Mouse (Mus musculus) forebrain, embryonic 14.5 days (tissue): Measurements from ENCODE around the gene Tcaf3. TPM values are rescaled to one million over a fixed set of nuclear protein-coding genes. Genes with fewer than 3 reads are reported as not detected.
A peak's percentile ranks its signal among the peaks of the same experiment; 100 is the strongest.

Source experiments
- ATAC-seq: fragments of 200-750 bp; cut with Nextera tagmentation; 2 replicates; pipeline ENCODE4 v1.8.0; 2017; ENCODE audit warnings: mild to moderate bottlenecking, moderate library complexity
- DNase-seq: peaks from one replicate; pipeline ENCODE4 v3.0.0-alpha.2; 2015; ENCODE audit warnings: low spot score
- H3K27ac ChIP-seq: fragments of 300-500 bp; sonication (generic); 2 replicates; pipeline ENCODE4 v1.5.1; 2014; ENCODE audit warnings: low read depth, mild to moderate bottlenecking, control low read depth, low read length, moderate library complexity
- H3K27me3 ChIP-seq: fragments of 300-500 bp; sonication (generic); replicated peaks from 2 replicates; pipeline ENCODE4 v1.6.1; 2014; ENCODE audit warnings: low read length, control low read depth, mixed read lengths; ENCODE audit not compliant: control insufficient read depth, insufficient read depth
- H3K36me3 ChIP-seq: fragments of 300-500 bp; sonication (generic); 2 replicates; pipeline ENCODE4 v1.6.1; 2014; ENCODE audit warnings: low read length, control low read depth; ENCODE audit not compliant: control insufficient read depth, insufficient read depth
- H3K4me1 ChIP-seq: fragments of 300-500 bp; sonication (generic); 2 replicates; pipeline ENCODE4 v1.6.1; 2014; ENCODE audit warnings: antibody characterized with exemption, low read length, control low read depth; ENCODE audit not compliant: control insufficient read depth, insufficient read depth
- H3K4me2 ChIP-seq: fragments of 300-500 bp; sonication (generic); 2 replicates; pipeline ENCODE4 v1.6.1; 2014; ENCODE audit warnings: mild to moderate bottlenecking, control low read depth, low read length
- H3K4me3 ChIP-seq: fragments of 300-500 bp; sonication (generic); 2 replicates; pipeline ENCODE4 v1.5.1; 2014; ENCODE audit warnings: low read depth, low read length, control low read depth
- H3K9ac ChIP-seq: fragments of 300-500 bp; sonication (generic); 2 replicates; pipeline ENCODE4 v1.6.1; 2014; ENCODE audit warnings: mild to moderate bottlenecking, low read length, control low read depth, moderate library complexity
- H3K9me3 ChIP-seq: fragments of 300-500 bp; sonication (generic); replicated peaks from 2 replicates; pipeline ENCODE4 v1.6.1; 2016; ENCODE audit warnings: low read length, control low read depth, mixed read lengths; ENCODE audit not compliant: control insufficient read depth
- WGBS: fragments of 180-500 bp; shearing (Covaris S2); extraction: QIAGEN DNeasy Blood & Tissue Kit; methylation state at CpG from one replicate; pipeline ENCODE4 v1.1.7; 2014; 5-methylcytosine and 5-hydroxymethylcytosine counted together
- polyA plus RNA-seq: library from polyadenylated mRNA; unstranded; fragments of >200 nt; fragmentation: Nextera tagmentation; extraction: Ambion mirVana; gene quantifications from 2 replicates; pipeline ENCODE4 v1.2.1, GENCODE M21; 2014

The Tcaf3 gene
- polyA plus RNA-seq: not detected in 2 replicates

DNA sequence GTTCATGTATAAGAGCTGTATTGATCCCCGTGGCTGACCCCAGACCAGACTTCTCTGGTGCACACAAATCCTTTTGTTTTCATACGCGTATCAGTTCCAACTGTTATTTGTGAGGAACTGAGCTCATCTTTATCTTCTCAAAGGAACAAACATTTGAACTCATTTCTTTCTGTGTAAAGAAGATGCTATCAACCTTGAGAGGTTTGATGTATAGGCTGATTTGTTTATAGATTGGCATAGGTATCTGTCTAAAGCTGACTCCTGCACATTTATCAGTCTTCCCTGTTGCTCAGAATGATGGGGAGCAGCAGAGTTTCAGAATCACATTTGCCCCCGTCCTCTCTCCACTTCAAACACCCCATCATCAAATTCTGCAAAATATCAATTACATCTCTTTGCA is at the start of gene Tcaf3:
TSS of gene Tcaf3 (minus strand) at position 101 of the 400 bp plus-strand sequence.
- Histone ChIP-seq H3K4me2 (no peak within 1 kb of the TSS), H3K27me3 (no peaks in the 10 kb centered on the region), H3K36me3 (no peaks in the 10 kb centered on the region), H3K4me1 (no peaks in the 10 kb centered on the region), H3K27ac (no peak within 1 kb of the TSS), H3K9ac (no peak within 1 kb of the TSS), H3K9me3 (no peaks in the 10 kb centered on the region), H3K4me3 (no peak within 1 kb of the TSS)
- ATAC-seq (no peak), DNase-seq (no peak)
- 76% methylated on average over 4 of the region's 4 CpGs for WGBS

DNA sequence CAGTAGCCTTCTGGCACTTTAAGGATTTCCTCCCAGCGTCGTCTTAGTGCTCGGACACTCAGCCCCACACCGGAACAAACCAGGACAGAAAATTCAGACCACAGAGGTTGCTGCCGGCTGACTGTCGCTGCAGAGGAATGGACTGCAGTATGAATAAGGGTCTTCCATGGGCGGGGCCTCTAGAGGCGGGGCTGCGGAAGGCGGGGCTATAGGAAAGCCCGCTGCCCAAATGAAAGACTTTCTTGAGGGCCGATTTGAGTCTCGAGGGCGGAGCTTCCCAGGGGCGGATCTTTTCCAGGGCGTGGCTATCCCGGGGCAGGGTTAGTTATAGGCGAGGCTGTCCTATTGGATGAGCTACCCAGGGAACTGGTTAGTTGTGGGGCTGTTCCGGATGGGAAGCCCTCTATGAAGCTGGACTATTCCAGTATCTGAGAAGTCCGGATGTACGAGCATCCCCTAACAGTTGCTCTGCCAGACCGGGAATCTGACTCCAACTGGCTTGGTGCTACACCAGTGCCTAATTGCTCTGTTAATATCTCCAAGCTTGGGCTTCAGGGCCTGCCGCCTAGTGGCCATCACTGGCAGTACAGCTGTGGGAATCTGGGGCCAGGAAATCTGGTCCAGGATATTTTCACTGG is 47.5 kb upstream of the Tcaf3 start, which contains the start of gene Tcaf2:
TSS of gene Tcaf2 (minus strand) at position 343 of the 638 bp plus-strand sequence.
- Histone ChIP-seq H3K27me3 (no peaks in the 10 kb centered on the region), H3K36me3 (no peaks in the 10 kb centered on the region)

DNA sequence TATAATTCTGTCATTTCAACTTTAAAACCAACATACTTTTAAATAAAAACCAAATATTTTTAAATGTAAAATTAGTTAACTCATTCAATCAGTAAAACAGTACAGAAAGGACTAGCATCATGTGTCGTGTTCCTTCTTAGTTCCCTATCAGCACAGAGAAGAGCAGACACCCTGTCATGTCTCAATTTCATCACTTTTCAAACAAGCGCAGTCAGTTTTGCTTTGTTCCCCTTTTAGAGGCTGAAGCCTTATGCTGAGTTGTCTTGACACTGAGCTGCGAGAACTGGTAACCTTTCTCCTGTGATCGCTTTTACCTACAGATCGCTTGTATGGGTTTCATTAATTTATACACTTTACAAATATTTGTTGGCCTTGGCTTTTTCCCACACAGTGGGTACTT is 36.9 kb upstream of the Tcaf3 start:
- Histone ChIP-seq H3K27ac (no peak overlapping the region), H3K9ac (no peak overlapping the region), H3K4me2 (no peak overlapping the region), H3K27me3 (no peaks in the 10 kb centered on the region), H3K4me3 (no peak overlapping the region), H3K36me3 (no peaks in the 10 kb centered on the region), H3K9me3 (no peaks in the 10 kb centered on the region), H3K4me1 (no peaks in the 10 kb centered on the region)
- DNase-seq (no peak), ATAC-seq (no peak)
- 89% methylated on average over 5 of the region's 5 CpGs for WGBS

More for the DNA sequence above, 47.5 kb upstream of the Tcaf3 start, which contains the start of gene Tcaf2:
- WGBS: under 1% methylated on average over 23 of the region's 23 CpGs
- no peaks in the 10 kb centered on the region for H3K4me1 ChIP-seq
- no peaks in the 10 kb centered on the region for H3K9me3 ChIP-seq
- DNase-seq: peak; percentile 83
- peak within 1 kb of the TSS; percentile 56 for H3K4me2 ChIP-seq
- H3K27ac ChIP-seq: no peak within 1 kb of the TSS
- peak within 1 kb of the TSS; percentile 28 for H3K4me3 ChIP-seq
- ATAC-seq: peak; percentile 98
- H3K9ac ChIP-seq: no peak within 1 kb of the TSS

DNA sequence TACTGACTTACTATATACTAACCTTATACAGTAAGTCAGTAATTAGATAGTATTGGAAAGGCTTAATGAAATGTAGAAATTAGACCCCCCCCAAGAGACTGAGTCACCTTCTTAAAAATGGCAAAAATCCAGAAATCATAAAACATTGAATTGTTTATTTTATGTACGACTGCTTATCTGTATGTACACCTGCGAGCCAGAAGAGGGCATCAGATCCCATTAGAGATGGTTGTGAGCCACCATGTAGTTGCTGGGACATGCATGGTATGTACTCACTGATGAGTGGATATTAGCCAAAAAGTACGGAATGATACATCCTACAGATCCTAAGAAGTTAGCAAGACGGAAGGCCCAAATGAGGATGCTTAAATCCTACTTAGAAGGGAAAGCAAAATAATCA is 33.9 kb upstream of the Tcaf3 start:
- WGBS: 76% methylated on average over 4 of the region's 4 CpGs
- H3K9ac ChIP-seq: no peak overlapping the region
- no peak overlapping the region for H3K27ac ChIP-seq
- no peaks in the 10 kb centered on the region for H3K36me3 ChIP-seq
- H3K27me3 ChIP-seq: no peaks in the 10 kb centered on the region
- peak; percentile 3 for DNase-seq
- H3K4me1 ChIP-seq: no peaks in the 10 kb centered on the region
- H3K4me3 ChIP-seq: no peak overlapping the region
- no peak for ATAC-seq
- no peaks in the 10 kb centered on the region for H3K9me3 ChIP-seq
- H3K4me2 ChIP-seq: no peak overlapping the region

DNA sequence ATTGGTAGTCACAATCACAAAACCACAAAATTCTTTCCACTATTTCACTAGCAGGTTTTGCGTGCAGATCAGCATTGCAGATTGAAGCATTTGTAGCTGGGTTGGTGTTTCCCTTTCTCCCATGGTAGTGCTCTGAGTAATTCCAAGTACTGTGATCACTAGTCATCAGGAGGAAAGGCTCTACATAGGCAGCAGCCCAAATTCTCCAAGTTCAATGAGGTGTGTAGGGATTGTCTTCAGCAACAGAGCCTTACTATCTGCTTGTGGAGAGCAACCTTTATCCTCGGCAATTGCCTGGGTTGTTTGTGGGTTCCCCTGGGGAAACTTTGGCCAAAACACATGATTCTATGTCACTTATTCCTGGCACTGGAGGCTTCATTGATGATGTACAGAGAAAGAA is 19.4 kb upstream of the Tcaf3 start:
- Histone ChIP-seq H3K4me2 (no peak overlapping the region), H3K9me3 (no peaks in the 10 kb centered on the region), H3K27me3 (no peaks in the 10 kb centered on the region), H3K9ac (no peak overlapping the region), H3K4me1 (no peaks in the 10 kb centered on the region), H3K4me3 (no peak overlapping the region), H3K27ac (no peak overlapping the region), H3K36me3 (no peaks in the 10 kb centered on the region)
- no peak for ATAC-seq
- 84% methylated on average over 2 of the region's 2 CpGs for WGBS
- no peak for DNase-seq

DNA sequence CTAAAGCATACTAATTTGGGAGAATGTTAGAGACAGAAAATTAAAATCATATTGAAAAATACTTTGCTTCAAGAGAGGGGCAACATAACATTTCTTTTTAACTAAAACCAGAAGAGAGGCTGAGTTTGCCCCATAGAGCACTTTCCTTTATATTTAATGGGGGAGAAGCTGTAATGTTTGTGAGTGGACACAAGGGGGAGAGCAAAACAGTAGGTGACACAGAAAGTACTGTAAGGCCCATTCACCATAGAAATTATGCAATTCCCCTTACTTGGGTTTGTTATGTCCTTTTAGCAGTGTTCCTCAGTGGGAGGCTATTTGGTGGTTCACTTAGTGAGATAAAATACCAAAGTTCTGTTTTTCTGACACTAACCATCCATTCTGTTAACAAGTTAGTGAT is 14.7 kb upstream of the Tcaf3 start:
- no peak overlapping the region for H3K9ac ChIP-seq
- H3K4me2 ChIP-seq: no peak overlapping the region
- H3K4me1 ChIP-seq: no peaks in the 10 kb centered on the region
- DNase-seq (peak; percentile 37), ATAC-seq (0 out of 2 replicates have a peak, but pooled peaks have one; percentile 57)
- H3K36me3 ChIP-seq: no peaks in the 10 kb centered on the region
- no peak overlapping the region for H3K4me3 ChIP-seq
- H3K27me3 ChIP-seq: no peaks in the 10 kb centered on the region
- H3K9me3 ChIP-seq: no peaks in the 10 kb centered on the region
- no peak overlapping the region for H3K27ac ChIP-seq

DNA sequence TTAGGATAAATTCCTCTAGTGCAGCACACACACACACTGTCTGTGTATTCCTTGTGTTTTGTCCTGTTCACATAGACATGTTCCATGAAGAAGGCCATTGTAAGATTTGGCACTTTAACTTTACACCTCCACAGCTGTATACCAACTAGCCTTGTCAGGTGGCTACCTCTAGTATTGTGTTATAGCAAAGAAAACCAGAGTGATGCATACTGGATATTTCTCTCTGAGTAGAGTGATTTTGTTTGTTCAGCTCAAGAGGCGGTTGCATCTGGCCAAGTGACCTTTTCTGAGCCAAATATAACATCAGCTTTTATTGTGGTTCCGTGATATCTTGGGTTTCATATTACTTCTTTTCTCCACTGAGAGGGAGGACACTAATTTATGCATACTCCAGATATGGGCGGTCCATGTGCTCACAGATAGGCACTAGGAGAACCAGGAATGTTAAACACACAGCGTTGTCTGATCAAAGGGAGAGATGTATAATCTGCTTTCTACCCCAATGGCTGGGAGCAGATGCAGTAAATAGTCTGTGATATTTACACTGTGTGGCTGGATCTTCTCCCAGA is 13.5 kb upstream of the Tcaf3 start:
- H3K27me3 ChIP-seq: no peaks in the 10 kb centered on the region
- WGBS: 76% methylated on average over 4 of the region's 4 CpGs
- H3K9me3 ChIP-seq: no peaks in the 10 kb centered on the region

DNA sequence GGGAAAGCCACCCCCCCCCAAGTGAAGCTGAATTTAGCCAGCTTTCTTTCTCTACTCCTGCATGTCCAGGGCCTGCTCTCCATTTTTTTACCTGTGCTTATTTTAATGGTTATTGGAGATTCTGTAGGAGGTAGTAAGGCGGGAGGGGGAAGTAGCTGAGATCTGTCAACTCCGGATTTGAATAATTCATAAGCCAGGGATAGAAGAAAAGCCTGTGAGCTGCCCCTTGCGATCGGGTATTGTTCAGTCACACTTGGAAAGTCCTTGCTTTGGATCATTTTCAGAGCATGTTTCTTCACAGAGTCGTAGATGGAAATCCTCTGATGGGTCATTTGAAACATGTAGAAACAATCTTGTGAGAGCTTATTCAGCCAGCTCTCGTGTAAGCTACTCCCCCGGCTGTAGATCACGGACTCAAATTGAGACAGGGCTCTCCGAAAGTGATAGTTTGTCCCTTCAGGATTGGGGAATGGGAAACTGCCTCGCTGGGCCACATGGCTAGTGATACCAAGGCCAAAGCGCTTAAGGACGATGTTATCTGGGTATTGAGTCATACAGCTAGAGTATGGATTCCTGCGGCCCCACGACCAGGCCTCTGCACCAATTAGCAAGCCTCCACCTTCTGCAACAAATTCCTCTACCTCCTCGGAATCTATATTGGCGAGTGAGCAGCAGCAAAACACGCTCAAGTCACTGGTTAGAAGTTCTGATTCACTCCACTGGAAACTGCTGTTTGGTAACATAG is 4.2 kb downstream of the Tcaf3 start:
- Histone ChIP-seq H3K9ac (no peak overlapping the region), H3K4me3 (no peak overlapping the region), H3K36me3 (no peaks in the 10 kb centered on the region), H3K4me1 (no peaks in the 10 kb centered on the region), H3K4me2 (no peak overlapping the region), H3K9me3 (no peaks in the 10 kb centered on the region), H3K27ac (no peak overlapping the region), H3K27me3 (no peaks in the 10 kb centered on the region)
- WGBS: 58% methylated on average over 17 of the region's 17 CpGs
- DNase-seq (peak; percentile 10), ATAC-seq (0 out of 2 replicates have a peak, but pooled peaks have one; percentile 34)

More for the DNA sequence above, 13.5 kb upstream of the Tcaf3 start:
- Histone ChIP-seq H3K4me3 (no peak overlapping the region), H3K27ac (no peak overlapping the region), H3K9ac (no peak overlapping the region), H3K36me3 (no peaks in the 10 kb centered on the region), H3K4me1 (no peaks in the 10 kb centered on the region), H3K4me2 (no peak overlapping the region)
- DNase-seq (no peak), ATAC-seq (no peak)

DNA sequence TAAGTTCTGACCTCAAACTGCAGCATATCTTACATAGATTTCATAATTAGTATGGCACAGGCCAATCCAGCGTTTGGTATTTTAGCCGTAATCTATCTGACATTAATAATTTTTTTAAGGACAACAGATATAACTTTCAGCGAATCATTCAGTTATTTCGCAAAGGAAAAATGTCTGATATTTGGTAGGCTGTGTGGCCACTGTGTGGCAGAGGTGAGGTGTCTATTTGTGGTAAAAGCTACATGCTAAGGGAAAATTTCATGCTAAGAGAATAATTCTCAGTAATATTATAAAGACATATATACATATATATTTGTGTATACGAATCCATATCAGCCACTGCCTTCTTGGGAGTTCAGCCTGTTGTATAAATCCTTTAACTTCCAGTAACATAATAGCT is 10.9 kb downstream of the Tcaf3 start:
- 90% methylated on average over 5 of the region's 5 CpGs for WGBS
- Histone ChIP-seq H3K36me3 (no peaks in the 10 kb centered on the region), H3K27ac (no peak overlapping the region), H3K9ac (no peak overlapping the region), H3K4me3 (no peak overlapping the region), H3K4me2 (no peak overlapping the region), H3K9me3 (no peaks in the 10 kb centered on the region), H3K27me3 (no peaks in the 10 kb centered on the region), H3K4me1 (no peaks in the 10 kb centered on the region)
- ATAC-seq (no peak), DNase-seq (no peak)
